Mouse (Mus musculus): ENCODE data around the gene Denr. TPM values are rescaled to one million over a fixed set of nuclear protein-coding genes. Genes with fewer than 3 reads are reported as not detected.

Gene Denr
- 9.0 and 14.4 TPM in 2 replicates for polyA plus RNA-seq (2012; rRNA removed)

GRCm38 (mm10) chr5:123906976-123907630 lies at the start of gene Denr:
Gene Denr, plus strand, starts transcription at chr5:123907175.
- DNase-seq (ENCODE audit: low read depth), result no peak

GRCm38 (mm10) chr5:123858798-123859197 lies 48.2 kb upstream of the Denr start:
- no peak for DNase-seq (ENCODE audit: low read depth)

- peak; percentile 81 for DNase-seq (ENCODE audit: low read depth)
Measured at GRCm38 (mm10) chr5:123862374-123863350, 44.3 kb upstream of the Denr start.

GRCm38 (mm10) chr5:123863934-123864333 lies 43.0 kb upstream of the Denr start:
- no peak for DNase-seq (ENCODE audit: low read depth)

- DNase-seq (ENCODE audit: low read depth), result peak; percentile 61
Measured at GRCm38 (mm10) chr5:123865365-123865764, 41.6 kb upstream of the Denr start, which contains the start of gene Hcar2. Gene Hcar2, minus strand, starts transcription at chr5:123865499.

GRCm38 (mm10) chr5:123866457-123866856 lies 40.5 kb upstream of the Denr start:
- no peak for DNase-seq (ENCODE audit: low read depth)

GRCm38 (mm10) chr5:123869615-123870014 lies 37.4 kb upstream of the Denr start:
- DNase-seq (ENCODE audit: low read depth), result no peak

- DNase-seq (ENCODE audit: low read depth), result no peak
Measured at GRCm38 (mm10) chr5:123874177-123874576, 32.8 kb upstream of the Denr start.

GRCm38 (mm10) chr5:123878056-123878455 lies 28.9 kb upstream of the Denr start:
- no peak for DNase-seq (ENCODE audit: low read depth)

- DNase-seq (ENCODE audit: low read depth), result no peak
Measured at GRCm38 (mm10) chr5:123879928-123880327, 27.0 kb upstream of the Denr start, which contains the start of gene Hcar1. Gene Hcar1, minus strand, starts transcription at chr5:123880020.

GRCm38 (mm10) chr5:123880778-123881177 lies 26.2 kb upstream of the Denr start:
- no peak for DNase-seq (ENCODE audit: low read depth)

- DNase-seq (ENCODE audit: low read depth), result no peak
Measured at GRCm38 (mm10) chr5:123883891-123884290, 23.1 kb upstream of the Denr start.

GRCm38 (mm10) chr5:123884332-123884731 lies 22.6 kb upstream of the Denr start:
- DNase-seq (ENCODE audit: low read depth), result no peak

GRCm38 (mm10) chr5:123886365-123886764 lies 20.6 kb upstream of the Denr start:
- no peak for DNase-seq (ENCODE audit: low read depth)

GRCm38 (mm10) chr5:123890312-123890711 lies 16.7 kb upstream of the Denr start:
- no peak for DNase-seq (ENCODE audit: low read depth)

- DNase-seq (ENCODE audit: low read depth), result no peak
Measured at GRCm38 (mm10) chr5:123890987-123891386, 16.0 kb upstream of the Denr start.

- DNase-seq (ENCODE audit: low read depth), result no peak
Measured at GRCm38 (mm10) chr5:123891669-123892068, 15.3 kb upstream of the Denr start.

GRCm38 (mm10) chr5:123893520-123893919 lies 13.5 kb upstream of the Denr start:
- no peak for DNase-seq (ENCODE audit: low read depth)

GRCm38 (mm10) chr5:123896395-123896794 lies 10.6 kb upstream of the Denr start:
- DNase-seq (ENCODE audit: low read depth), result peak; percentile 64

- no peak for DNase-seq (ENCODE audit: low read depth)
Measured at GRCm38 (mm10) chr5:123897352-123897751, 9.6 kb upstream of the Denr start.

- DNase-seq (ENCODE audit: low read depth), result no peak
Measured at GRCm38 (mm10) chr5:123904059-123904672, 2.8 kb upstream of the Denr start.
